Comparison of ENCODE assay signal across 8 mouse cellular contexts in genomic region chr2:25240310-25240709, GRCm38 (mm10). TPM values are rescaled to one million over a fixed set of nuclear protein-coding genes. Genes with fewer than 3 reads are reported as not detected.
DNase-seq lines count a peak whose midpoint lies in the region; ATAC-seq and TF ChIP-seq lines count a peak whose summit lies in the region.
"Had no signal": no experiment of that assay in that cellular context is flagged by ENCODE, and none has a peak within 500 bp of the region (broad histone marks: within the 10 kb centered on the region; RNA-seq: fewer than 3 reads in every experiment).

No protein-coding gene starts in this region.

- no peak for TF ChIP-seq POLR2A in limb, embryonic 14.5 days (IDR thresholded peaks at IDR 0.05; ENCODE audit: borderline replicate concordance, extremely low read depth, insufficient read depth, insufficient read length)

- peak overlapping the region; percentile 58 for H3K9ac ChIP-seq in lung, embryonic 16.5 days (ENCODE audit: low read length)
- H3K9ac ChIP-seq in forebrain, embryonic 14.5 days (ENCODE audit: low read length), result peak overlapping the region; percentile 56; the same call in 1 of the 2 replicates
- H3K9ac ChIP-seq in limb, embryonic 14.5 days (ENCODE audit: low read depth, low read length, severe bottlenecking), result peak overlapping the region; percentile 38
- no peak overlapping the region for H3K9ac ChIP-seq in stomach, embryonic 14.5 days (replicated peaks; ENCODE audit: low read depth, low read length)

- no peaks in the 10 kb centered on the region for H3K9me3 ChIP-seq in lung, embryonic 16.5 days (ENCODE audit: control insufficient read depth, low read length)
- no peaks in the 10 kb centered on the region for H3K9me3 ChIP-seq in forebrain, embryonic 14.5 days (replicated peaks; ENCODE audit: control insufficient read depth, low read length)
- H3K9me3 ChIP-seq in limb, embryonic 14.5 days (ENCODE audit: control insufficient read depth, low read length), result no peaks in the 10 kb centered on the region
- no peaks in the 10 kb centered on the region for H3K9me3 ChIP-seq in stomach, embryonic 14.5 days (ENCODE audit: control insufficient read depth, low read depth, low read length)

- peaks cover 8% of the 10 kb centered on the region for H3K4me1 ChIP-seq in lung, embryonic 16.5 days (replicated peaks; ENCODE audit: control insufficient read depth, insufficient read depth, low read length)
- H3K4me1 ChIP-seq in forebrain, embryonic 14.5 days (ENCODE audit: control insufficient read depth, insufficient read depth, low read length), result peaks cover 15% of the 10 kb centered on the region
- peaks cover 12% of the 10 kb centered on the region; the same call in 1 of the 2 replicates for H3K4me1 ChIP-seq in limb, embryonic 14.5 days (ENCODE audit: control insufficient read depth, insufficient read depth, low read length)
- H3K4me1 ChIP-seq in stomach, embryonic 14.5 days (ENCODE audit: control insufficient read depth, insufficient read depth, low read length), result peaks cover 18% of the 10 kb centered on the region; the same call in 1 of the 2 replicates

- H3K27ac ChIP-seq in lung, embryonic 16.5 days (ENCODE audit: low read length), result no peak overlapping the region
- H3K27ac ChIP-seq in forebrain, embryonic 14.5 days (ENCODE audit: low read depth, low read length), result no peak overlapping the region
- no peak overlapping the region for H3K27ac ChIP-seq in limb, embryonic 14.5 days (replicated peaks; ENCODE audit: low read depth, low read length)
- peak overlapping the region; percentile 58; the same call in 1 of the 2 replicates for H3K27ac ChIP-seq in stomach, embryonic 14.5 days (ENCODE audit: low read length)

- peak overlapping the region; percentile 40 for H3K4me3 ChIP-seq in lung, embryonic 16.5 days (ENCODE audit: low read length)
- H3K4me3 ChIP-seq in forebrain, embryonic 14.5 days (ENCODE audit: low read depth, low read length), result peak overlapping the region; percentile 66; the same call in 1 of the 2 replicates
- peak overlapping the region; percentile 50 for H3K4me3 ChIP-seq in limb, embryonic 14.5 days (replicated peaks; ENCODE audit: low read length)
- peak overlapping the region; percentile 29 for H3K4me3 ChIP-seq in stomach, embryonic 14.5 days (ENCODE audit: low read depth, low read length)

- peaks cover 19% of the 10 kb centered on the region for H3K27me3 ChIP-seq in lung, embryonic 16.5 days (ENCODE audit: control insufficient read depth, insufficient read depth, low read depth, low read length)
- no peaks in the 10 kb centered on the region for H3K27me3 ChIP-seq in forebrain, embryonic 14.5 days (replicated peaks; ENCODE audit: control insufficient read depth, insufficient read depth, low read length)
- H3K27me3 ChIP-seq in limb, embryonic 14.5 days (ENCODE audit: control insufficient read depth, insufficient read depth, low read length), result peaks cover 14% of the 10 kb centered on the region
- H3K27me3 ChIP-seq in stomach, embryonic 14.5 days (ENCODE audit: control insufficient read depth, insufficient read depth, low read length), result 0 out of 2 replicates have a peak, but pooled peaks cover 11% of the 10 kb centered on the region

- no peak for DNase-seq in lung, postnatal 14 days
- no peak for DNase-seq in forebrain, embryonic 14.5 days (ENCODE audit: low spot score)
- DNase-seq in limb, embryonic 14.5 days (ENCODE audit: low spot score), result no peak
- no peak for DNase-seq in thymus, postnatal 25 days
- no peak for DNase-seq in embryo, embryonic 10.5 days (ENCODE audit: low spot score)

- no peaks in the 10 kb centered on the region for H3K36me3 ChIP-seq in lung, embryonic 16.5 days (ENCODE audit: control insufficient read depth, insufficient read depth, low read length)
- peaks cover 11% of the 10 kb centered on the region; the same call in 1 of the 2 replicates for H3K36me3 ChIP-seq in forebrain, embryonic 14.5 days (ENCODE audit: control insufficient read depth, insufficient read depth, low read length)
- no peaks in the 10 kb centered on the region for H3K36me3 ChIP-seq in limb, embryonic 14.5 days (ENCODE audit: control insufficient read depth, insufficient read depth, low read length)
- no peaks in the 10 kb centered on the region for H3K36me3 ChIP-seq in stomach, embryonic 14.5 days (ENCODE audit: control insufficient read depth, insufficient read depth, low read length)

- ATAC-seq in lung, embryonic 16.5 days (ENCODE audit: low read depth), result peak; percentile 3; the same call in 1 of the 2 replicates
- ATAC-seq in forebrain, embryonic 14.5 days, result no peak; the same call in 1 of the 2 replicates
- ATAC-seq in limb, embryonic 14.5 days (ENCODE audit: low FRiP score, low read depth), result 0 out of 2 replicates have a peak, but pooled peaks have one; percentile 3
- ATAC-seq in stomach, embryonic 14.5 days (ENCODE audit: insufficient number of reproducible peaks, insufficient read depth, low FRiP score, low read depth), result peak; percentile 5; the same call in 1 of the 2 replicates

- WGBS in lung, embryonic 16.5 days, result 41% methylated on average over 8 of the region's 8 CpGs
- WGBS in forebrain, embryonic 14.5 days, result 47% methylated on average over 8 of the region's 8 CpGs
- WGBS in limb, embryonic 14.5 days, result 52% methylated on average over 8 of the region's 8 CpGs
- 49% methylated on average over 8 of the region's 8 CpGs for WGBS in stomach, embryonic 14.5 days

- H3K4me2 ChIP-seq in lung, embryonic 16.5 days (ENCODE audit: low read depth, low read length), result peak overlapping the region; percentile 96
- peak overlapping the region; percentile 93 for H3K4me2 ChIP-seq in forebrain, embryonic 14.5 days (ENCODE audit: low read length)
- peak overlapping the region; percentile 91 for H3K4me2 ChIP-seq in limb, embryonic 14.5 days (replicated peaks; ENCODE audit: low read depth, low read length, severe bottlenecking)
- H3K4me2 ChIP-seq in stomach, embryonic 14.5 days (replicated peaks; ENCODE audit: low read depth, low read length), result peak overlapping the region; percentile 97

RNA-seq across cellular contexts. Expression of gene Rnf208, which starts 1.7 kb away (rescaled TPM):
- polyA plus RNA-seq in lung, embryonic 16.5 days (2015; fragmentation: Nextera tagmentation; extraction: Ambion mirVana), result 8.3 and 9.1 TPM in 2 replicates
- 67.4 and 98.5 TPM in 2 replicates for polyA plus RNA-seq in forebrain, embryonic 14.5 days (2014; fragmentation: Nextera tagmentation; extraction: Ambion mirVana)
- polyA plus RNA-seq in limb, embryonic 14.5 days (2012; rRNA removed), result 14.8 and 19.1 TPM in 2 replicates
- polyA plus RNA-seq in limb, embryonic 14.5 days (2014; fragmentation: Nextera tagmentation; extraction: Ambion mirVana), result 13.0 and 15.8 TPM in 2 replicates
- polyA plus RNA-seq in stomach, embryonic 14.5 days (2014; fragmentation: Nextera tagmentation; extraction: Ambion mirVana), result 10.9 and 11.9 TPM in 2 replicates

RNA-seq across cellular contexts. Expression of gene Cysrt1, which starts 1.9 kb away (rescaled TPM):
- polyA plus RNA-seq in lung, embryonic 16.5 days (2015; fragmentation: Nextera tagmentation; extraction: Ambion mirVana), result 0.67 TPM in 1 of 2 replicates, not detected in the other
- not detected in 2 replicates for polyA plus RNA-seq in forebrain, embryonic 14.5 days (2014; fragmentation: Nextera tagmentation; extraction: Ambion mirVana)
- 0.65 and 1.5 TPM in 2 replicates for polyA plus RNA-seq in limb, embryonic 14.5 days (2012; rRNA removed)
- polyA plus RNA-seq in limb, embryonic 14.5 days (2014; fragmentation: Nextera tagmentation; extraction: Ambion mirVana), result 2.8 and 7.6 TPM in 2 replicates
- polyA plus RNA-seq in stomach, embryonic 14.5 days (2014; fragmentation: Nextera tagmentation; extraction: Ambion mirVana), result 0.49 and 1.0 TPM in 2 replicates
- polyA plus RNA-seq: liver, adult 2 months had no signal

RNA-seq across cellular contexts. Expression of gene Rnf224, which starts 3.7 kb away (rescaled TPM):
- not detected in 2 replicates for polyA plus RNA-seq in lung, embryonic 16.5 days (2015; fragmentation: Nextera tagmentation; extraction: Ambion mirVana)
- not detected in 2 replicates for polyA plus RNA-seq in forebrain, embryonic 14.5 days (2014; fragmentation: Nextera tagmentation; extraction: Ambion mirVana)
- 0.05 TPM in 1 of 2 replicates, not detected in the other for polyA plus RNA-seq in limb, embryonic 14.5 days (2012; rRNA removed)
- polyA plus RNA-seq in limb, embryonic 14.5 days (2014; fragmentation: Nextera tagmentation; extraction: Ambion mirVana), result not detected in 2 replicates
- not detected in 2 replicates for polyA plus RNA-seq in stomach, embryonic 14.5 days (2014; fragmentation: Nextera tagmentation; extraction: Ambion mirVana)
- polyA plus RNA-seq: liver, adult 2 months had no signal

RNA-seq across cellular contexts. Expression of gene Slc34a3, which starts 6.1 kb away (rescaled TPM):
- not detected in 2 replicates for polyA plus RNA-seq in lung, embryonic 16.5 days (2015; fragmentation: Nextera tagmentation; extraction: Ambion mirVana)
- polyA plus RNA-seq in forebrain, embryonic 14.5 days (2014; fragmentation: Nextera tagmentation; extraction: Ambion mirVana), result 0.10 TPM in 1 of 2 replicates, not detected in the other
- polyA plus RNA-seq in limb, embryonic 14.5 days (2012; rRNA removed), result 0.19 TPM in 1 of 2 replicates, not detected in the other
- not detected in 2 replicates for polyA plus RNA-seq in limb, embryonic 14.5 days (2014; fragmentation: Nextera tagmentation; extraction: Ambion mirVana)
- 0.14 TPM in 1 of 2 replicates, not detected in the other for polyA plus RNA-seq in stomach, embryonic 14.5 days (2014; fragmentation: Nextera tagmentation; extraction: Ambion mirVana)
- polyA plus RNA-seq: liver, adult 2 months had no signal

RNA-seq across cellular contexts. Expression of gene AL732309.1, which starts 6.4 kb away (rescaled TPM):
- polyA plus RNA-seq in lung, embryonic 16.5 days (2015; fragmentation: Nextera tagmentation; extraction: Ambion mirVana), result 4.5 and 5.9 TPM in 2 replicates
- 4.7 and 6.0 TPM in 2 replicates for polyA plus RNA-seq in forebrain, embryonic 14.5 days (2014; fragmentation: Nextera tagmentation; extraction: Ambion mirVana)
- 19.2 and 24.6 TPM in 2 replicates for polyA plus RNA-seq in limb, embryonic 14.5 days (2012; rRNA removed)
- 6.4 and 8.3 TPM in 2 replicates for polyA plus RNA-seq in limb, embryonic 14.5 days (2014; fragmentation: Nextera tagmentation; extraction: Ambion mirVana)
- 5.9 and 8.5 TPM in 2 replicates for polyA plus RNA-seq in stomach, embryonic 14.5 days (2014; fragmentation: Nextera tagmentation; extraction: Ambion mirVana)
